Mouse (Mus musculus): ENCODE data around the gene Phykpl.

DNA sequence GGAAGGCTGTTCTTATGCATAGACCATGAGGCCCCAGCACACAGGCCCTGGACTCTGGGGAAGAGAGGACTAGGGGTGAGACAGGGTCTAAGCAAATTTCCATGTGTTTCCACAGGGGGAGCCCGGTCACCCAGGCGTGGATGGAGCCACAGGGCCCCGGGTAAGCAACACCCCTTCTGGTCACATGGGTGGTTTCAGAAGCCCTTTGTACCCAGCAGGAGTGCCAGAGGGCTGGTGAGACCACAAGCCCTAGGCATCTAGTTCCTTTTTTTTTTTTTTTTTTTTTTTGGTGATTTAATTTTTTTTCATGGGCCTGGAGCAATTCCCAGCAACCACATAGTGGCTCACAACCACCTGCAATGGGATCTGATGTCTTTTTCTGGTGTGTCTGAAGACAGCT lies 19.5 kb upstream of the Phykpl start:
- TF ChIP-seq CTCF (IDR thresholded peaks at IDR 0.05; ENCODE audit: low read depth) = no peak
- TF ChIP-seq EP300 (optimal IDR thresholded peaks at IDR 0.05) = no peak

All from stomach, postnatal 0 days (tissue).